Mouse (Mus musculus) c-Kit-positive CD71-negative TER-119-negative erythroid progenitor cells, embryonic 14.5 days (primary cell): ENCODE results near the gene Nbeal2.
A peak's percentile ranks its signal among the peaks of the same experiment; 100 is the strongest.
"Not testable (repeated sequence)": the region's sequence is repeated elsewhere in the genome, so short reads cannot be mapped to it uniquely, and the experiment has no call there.

Source experiments
- DNase-seq: peaks from one replicate; pipeline ENCODE4 v3.0.0-alpha.2; 2013; ENCODE audit warnings: low read depth

The Nbeal2 gene

DNA sequence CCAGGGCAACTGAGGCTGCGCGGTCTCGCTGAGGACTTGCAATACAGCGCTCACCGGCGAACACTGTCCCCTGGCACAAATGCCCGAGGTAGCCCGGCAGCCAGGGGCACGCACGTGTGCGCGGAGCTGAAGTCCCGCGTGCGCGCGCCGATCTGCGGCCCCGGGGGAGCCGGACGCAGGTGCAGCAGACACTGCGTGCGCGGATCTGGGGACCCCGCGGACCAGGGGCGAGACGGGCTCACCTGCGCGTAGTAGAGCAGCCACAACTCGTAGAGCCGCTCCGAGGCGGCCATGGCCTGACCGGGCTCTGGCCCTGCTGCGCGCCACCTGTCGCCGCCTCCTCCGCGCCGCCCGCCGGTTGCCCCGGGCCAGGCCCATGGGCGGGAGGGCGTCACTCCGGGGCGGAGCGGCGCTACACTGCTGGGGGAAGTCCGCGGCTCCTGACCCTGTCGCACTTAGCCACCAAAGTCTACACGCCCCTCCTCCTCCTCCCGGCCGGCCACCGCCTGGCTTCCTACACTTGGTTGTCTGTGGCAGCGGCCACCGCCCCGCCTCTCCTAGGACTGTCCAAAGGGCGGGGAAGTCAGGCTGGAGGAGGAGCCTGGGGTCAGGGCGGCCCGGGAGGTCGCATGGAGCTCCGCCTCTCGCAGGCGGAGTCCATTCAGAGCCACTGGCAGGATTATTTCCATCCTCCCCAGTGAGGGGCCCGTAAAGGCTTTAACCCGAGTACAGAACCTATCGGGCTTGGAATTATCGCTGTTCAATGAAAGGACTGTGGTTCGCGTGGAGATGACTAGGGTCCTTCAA, at the start of gene Nbeal2:
Nbeal2 (minus strand) TSS at position 507 of the 807 bp plus-strand sequence.
- peak; percentile 90 for DNase-seq

DNA sequence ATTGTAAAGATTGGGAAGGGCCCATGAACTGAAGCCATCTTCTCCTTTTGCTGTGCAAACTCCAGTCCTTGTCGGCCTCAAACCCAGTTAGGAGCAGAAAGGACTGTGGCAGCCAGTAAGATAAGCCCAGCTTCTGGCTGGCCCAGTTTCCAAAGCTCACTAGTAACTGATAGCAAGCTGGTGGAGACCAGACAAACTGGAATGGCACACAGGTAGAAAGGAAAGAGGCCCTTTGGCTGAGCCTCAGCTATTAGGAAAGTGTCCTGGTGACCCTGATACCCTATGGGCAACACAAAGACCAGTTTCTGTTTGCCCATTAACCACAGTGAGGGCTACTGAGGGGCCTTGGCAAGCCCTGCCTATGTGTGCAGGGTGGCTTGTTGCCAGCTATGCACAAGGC, 48.9 kb upstream of the Nbeal2 start:
- DNase-seq, result no peak

DNA sequence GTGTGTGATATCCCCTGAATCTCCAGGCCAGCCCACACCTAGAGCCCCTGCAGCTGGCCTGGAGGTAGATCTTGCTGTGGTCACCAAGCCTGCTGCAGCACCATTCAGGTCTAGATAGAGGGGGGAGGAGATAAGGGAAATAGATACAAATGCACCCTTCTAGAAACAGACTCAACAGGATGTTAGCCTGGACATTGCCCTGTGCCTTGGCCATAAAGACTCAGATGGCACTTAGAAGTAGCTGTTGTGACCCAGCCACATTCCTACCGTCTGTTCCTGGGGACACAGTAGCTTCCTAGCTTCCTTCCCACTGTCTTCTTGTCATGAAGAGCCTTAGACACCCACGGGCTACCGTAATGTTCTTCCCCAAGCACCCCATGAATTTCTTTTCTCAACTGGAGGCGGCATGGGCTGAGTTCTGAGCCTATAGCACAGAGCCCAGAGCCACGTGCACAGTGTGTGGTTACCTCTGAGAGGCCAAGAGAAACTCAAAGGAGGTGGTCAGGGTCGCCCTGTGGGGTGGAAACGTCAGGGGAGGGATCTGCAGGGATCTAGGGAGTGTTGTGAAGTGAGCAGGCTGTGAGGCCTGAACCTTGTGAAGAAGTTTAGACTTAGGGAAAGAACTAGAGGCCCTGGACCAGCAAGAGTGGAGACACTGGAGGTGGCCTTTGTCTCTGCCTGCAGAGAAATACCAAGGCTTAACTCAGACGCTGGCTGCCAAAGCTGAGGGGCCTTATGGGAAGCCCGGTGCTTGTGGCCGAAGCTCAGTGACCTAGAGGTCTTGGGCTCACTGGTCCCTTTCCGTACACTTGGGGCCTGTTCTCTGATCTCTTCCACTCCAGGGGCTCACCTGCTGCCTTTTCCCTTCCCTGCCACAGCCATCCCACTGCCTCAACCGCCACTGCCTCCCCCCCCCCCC, 47.4 kb upstream of the Nbeal2 start:
- no peak for DNase-seq

DNA sequence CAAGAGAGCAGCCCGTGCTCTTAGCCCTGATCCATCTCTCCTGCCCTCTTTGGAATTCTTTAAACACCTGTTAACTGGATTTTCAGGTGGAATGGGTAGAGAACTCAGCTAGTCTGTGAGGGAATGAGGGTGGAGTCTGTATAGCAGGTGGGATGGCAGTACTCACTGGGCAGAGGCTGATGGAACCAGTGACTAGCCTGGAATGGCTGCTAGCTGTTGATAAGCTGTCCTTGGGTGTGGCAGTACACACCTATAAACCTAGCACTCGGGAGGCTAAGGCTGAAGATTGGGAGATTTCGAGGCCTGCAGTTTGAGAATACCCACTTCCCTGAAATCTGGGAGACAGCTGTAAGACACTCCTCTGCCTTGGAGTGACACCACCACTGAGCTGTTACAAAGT, 45.6 kb upstream of the Nbeal2 start:
- DNase-seq, result no peak

DNA sequence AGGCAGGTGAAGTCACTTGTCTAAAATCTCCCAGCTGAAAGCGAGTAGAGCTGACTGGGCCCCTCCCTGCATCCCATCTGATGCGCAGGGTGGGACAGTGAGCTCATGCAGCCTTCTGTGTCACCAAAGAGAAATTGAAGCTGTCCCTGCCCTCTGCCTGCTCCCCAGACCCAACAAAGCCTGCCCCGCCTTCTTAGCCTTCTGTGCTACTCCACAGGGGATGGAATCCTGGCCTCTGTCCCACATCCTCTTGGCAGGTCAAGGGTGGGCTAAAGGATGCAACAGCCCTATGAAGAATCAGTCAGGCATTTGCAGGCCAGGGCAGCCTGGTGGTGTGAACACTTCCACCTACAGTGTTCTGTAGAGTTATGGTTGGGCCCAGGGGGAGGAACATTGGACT, 43.5 kb upstream of the Nbeal2 start:
- DNase-seq, result no peak

DNA sequence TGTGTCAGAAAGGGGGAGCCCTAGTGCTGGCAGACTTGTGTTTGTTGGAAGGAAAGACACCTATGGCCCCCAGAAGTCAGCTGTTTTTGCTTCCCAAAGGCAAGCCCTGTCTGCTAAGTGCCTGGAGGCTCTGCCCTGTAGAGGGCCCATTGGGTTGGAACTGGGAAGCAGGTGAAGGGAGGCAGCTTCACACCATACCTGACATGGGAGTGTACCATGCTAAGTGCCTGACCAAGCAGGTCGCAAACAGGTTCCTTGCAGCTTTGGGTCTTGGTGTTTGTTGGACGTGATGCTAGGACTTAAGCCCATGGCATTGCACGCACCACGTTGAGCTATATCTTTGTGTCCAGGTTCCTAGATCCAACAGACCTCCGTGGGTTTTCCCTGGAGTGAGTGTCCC, 42.5 kb upstream of the Nbeal2 start:
- DNase-seq, result no peak

DNA sequence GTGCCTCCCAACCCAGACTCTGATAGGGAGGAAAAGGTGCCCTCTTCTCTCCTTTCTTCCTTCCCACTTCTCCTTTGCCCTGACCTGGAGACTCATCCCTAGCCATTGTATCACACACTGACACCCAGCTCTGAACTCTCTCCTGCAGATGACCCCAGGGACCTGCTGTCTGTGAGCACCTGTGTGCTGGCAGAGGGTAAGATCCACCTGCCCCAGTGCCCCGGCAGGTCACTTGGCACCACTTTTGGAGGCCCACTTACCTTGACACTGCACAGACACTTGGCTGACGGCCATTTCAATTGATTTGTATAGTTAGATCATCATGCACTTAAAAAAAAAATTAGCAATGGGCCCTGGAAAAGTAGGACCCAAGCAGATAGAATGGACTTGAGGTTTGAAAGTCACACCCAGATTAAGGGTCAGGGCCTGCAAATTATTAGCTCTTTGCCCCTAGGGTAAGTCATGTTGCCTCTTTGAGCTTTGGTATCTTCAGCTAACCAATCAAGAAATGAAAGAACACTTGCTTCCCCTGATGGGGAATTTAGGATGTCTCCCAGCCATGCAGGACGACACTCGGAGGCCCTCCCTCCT, 41.3 kb upstream of the Nbeal2 start:
- DNase-seq, result no peak

DNA sequence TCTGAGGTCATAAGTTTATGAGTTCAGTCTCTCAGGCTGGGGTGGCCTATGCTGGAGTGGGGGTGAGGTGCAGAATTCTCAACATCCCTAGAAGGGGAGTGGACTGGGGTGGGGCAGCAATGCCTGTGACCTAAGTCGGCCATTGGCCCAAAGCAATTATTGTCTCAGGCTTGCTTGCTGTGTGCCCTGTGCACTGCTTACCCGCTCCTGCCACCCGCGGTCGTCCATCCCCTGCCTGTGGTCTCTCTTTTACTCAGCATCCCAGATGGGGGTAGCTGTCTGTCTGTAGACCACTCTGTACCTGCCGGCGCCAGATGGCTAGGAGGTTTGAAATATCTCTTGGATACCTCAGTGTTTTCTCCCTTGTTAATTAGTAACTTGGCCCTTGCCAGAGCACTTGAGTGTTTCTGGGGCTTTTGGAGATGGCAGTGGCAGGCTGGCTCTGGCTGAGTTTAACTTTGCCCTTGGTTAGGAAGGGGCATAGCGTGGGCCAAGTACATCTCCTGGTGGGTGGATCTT, 35.4 kb upstream of the Nbeal2 start:
- no peak for DNase-seq

DNA sequence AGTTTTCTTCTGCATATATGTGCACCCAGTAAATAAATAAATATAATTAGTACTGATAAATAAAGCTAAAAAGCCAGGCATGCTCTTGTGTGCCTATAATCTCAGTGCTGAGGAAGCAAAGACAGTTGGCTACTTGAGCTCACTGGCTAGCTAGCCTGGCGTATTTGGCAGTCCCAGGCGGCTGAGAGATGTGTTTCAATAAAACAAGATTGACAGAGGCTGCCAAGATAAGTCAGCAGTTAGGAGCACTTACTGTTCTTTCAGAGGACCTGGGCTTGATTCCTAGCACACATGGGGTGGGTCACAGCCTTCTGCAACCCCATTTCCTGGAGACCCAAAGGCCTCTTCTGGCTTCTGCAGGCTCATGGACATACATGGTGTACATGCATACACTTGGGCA, 33.9 kb upstream of the Nbeal2 start:
- no peak for DNase-seq

DNA sequence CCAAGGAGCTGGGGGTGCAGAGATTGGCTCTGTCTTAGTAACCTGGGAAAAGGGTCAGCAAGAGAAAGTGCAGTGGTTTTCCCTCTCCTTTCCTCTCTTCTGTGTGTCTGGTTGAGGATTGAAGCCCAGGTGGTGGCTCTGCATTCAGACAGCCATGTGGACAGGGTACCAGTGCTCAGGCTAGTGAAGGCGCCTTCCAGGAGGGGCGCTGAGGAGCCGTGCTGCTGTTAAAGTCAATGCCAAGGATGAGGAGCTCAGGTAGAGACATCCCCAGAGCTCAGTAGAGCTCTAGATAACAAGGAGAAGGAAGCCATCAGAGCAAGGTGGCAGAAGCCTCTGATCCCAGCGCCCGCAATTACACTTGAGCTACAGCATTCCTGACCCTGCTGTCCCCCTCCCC, 33.1 kb upstream of the Nbeal2 start:
- no peak for DNase-seq

DNA sequence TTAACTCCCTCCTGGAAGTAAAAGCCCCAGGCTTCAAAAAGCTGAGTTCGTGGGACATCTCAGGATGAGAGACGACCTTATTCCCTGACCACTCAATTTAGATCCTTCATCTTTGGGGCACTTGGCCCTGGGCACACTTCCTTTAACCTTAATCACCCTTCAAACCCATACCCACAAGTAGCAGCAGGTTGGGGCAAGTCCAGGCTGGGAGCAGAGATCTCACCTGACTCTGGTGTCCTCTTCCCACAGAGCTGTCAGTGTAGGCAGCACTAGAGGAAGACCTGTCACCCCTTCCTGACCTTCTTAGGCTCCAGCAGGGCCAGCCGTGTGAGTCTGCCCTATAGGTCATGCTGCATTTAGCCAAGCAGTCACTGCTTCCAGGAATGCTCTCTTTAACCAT, 32.5 kb upstream of the Nbeal2 start:
- no peak for DNase-seq

DNA sequence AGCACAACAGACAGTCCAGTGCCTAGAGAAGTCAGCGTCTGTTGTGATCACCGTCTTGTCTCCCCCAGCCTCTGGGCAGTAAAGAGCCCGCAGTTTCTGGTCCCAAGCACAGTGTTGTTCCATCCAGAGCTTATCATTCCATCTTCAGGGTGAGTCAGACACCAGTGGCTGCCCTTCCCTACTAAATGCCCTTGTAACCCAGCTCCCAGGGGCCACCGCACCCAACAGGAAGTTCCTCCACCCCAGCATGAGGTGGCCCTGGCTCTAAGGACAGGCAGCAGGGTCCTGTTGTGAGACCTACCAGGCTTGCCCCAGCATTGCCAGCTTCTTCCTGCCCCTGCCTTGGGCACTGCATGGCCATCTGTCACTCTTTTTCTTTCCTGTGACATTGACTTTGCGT, 31.6 kb upstream of the Nbeal2 start:
- DNase-seq, result peak; percentile 44

DNA sequence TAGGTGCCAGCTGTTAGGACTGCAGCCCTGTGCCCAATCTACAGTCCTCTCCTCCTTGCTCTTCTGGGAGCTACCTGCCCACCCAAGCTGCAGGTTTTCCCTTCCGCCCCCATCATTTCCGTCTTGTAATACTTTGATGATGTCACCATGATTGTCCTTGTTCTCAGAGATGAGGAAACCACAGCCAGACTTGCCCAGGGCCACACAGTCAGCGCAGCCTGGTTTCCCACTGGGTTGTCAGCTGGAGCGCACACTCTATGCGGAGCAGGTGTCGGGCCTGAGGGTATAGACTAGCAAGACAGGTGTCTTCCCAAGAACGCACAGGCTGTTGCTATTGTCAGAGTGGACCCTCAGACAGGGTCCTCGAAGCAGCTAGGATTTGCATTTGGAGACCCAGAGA, 31.2 kb upstream of the Nbeal2 start:
- DNase-seq, result no peak

DNA sequence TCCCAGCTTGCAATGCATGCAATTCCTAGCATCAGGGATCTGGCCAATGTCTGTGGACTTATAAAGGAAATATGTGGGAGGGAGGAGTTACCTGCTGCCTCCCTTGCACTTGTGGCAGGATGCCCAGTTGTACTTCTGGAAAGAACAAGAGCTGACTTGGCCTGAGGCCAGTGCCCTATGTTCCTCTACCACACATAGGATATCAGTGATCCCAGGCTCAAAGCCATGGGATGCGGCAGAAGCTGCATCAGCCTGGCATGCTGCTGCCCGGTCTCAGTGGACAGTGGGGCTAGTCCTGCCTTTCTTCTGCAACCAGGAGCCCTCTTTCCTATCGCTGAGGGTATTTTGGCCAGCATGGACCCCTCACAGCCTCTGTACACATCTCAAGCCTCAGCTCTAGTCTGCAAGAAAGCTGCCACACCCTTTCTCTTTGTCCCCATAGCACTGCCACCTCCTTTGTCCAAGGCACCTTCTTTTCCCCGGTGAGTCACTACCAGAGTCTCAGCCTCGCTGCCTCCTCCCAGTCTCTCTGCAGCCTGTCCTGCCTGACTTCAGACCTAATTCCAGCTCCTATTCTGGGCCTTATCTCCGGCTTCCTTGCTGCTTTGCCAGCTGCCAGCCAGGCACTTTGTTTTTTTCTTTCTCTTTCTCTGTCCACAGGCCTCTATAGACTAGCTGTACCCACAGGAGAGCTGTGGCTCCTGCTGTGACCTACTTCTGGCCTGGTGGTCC, 30.3 kb upstream of the Nbeal2 start:
- DNase-seq, result no peak

DNA sequence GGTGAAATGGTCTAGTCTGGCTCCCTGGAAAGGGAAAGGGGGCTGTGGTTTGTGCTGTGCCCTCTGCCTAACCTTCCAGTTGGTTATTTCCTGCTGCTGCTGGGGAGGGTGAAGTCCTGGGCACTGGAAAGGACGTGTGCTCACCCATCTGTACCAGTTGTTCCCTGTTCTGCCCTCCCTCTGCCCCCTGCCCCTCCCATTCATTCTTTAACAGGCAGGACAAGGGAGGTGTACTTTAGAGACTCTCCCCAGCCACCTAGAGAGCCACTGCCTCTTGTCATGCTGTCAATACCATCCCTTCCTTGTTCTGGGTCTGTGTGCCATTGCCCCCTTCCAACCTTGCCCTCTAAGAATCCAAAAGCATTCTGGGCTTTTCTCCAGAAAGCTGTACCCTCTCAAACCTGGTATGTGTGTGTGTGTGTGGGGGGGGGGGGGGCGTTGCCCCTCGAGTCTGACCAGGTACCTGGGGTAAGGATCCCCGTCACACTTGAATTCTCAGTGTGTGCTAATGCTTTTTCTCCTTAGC, 29.7 kb upstream of the Nbeal2 start:
- DNase-seq, result no peak

DNA sequence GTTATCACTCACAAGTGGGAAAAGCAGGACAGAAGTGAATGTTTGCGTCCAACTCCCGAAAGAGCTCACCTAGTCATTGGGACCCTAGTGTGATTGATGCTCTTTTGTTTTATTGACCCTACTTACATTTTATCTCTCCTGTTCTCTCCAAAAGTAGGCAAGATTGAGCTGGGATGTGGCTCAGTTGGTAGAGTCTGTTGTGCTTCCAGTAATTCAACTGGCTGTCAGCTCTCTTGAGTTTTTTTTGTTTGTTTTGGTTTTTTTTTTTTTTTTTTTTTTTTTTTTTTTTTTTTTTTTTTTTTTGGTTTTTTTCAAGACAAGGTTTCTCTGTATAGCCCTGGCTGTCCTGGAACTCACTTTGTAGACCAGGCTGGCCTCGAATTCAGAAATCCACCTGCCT, 28.7 kb upstream of the Nbeal2 start:
- DNase-seq, result not testable (repeated sequence)

DNA sequence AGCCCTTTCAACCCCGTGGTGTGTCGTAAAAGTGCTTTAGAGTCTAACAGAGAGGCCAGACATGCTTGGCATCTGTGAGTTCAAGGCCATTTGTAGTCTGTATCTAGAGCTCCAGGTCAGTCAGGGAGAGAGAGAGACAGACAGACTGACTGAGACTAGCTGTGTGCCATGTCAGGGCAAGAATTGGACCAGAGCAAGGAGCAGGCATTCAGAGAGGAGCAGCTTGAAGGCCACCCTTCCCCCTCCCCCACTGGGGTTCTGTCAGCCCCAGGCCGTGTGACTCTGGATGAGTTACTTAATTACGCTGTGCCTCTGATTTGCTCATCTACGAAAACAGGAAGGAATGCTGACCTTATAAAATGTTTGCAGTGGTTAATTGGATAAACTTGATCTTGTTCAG, 28.3 kb upstream of the Nbeal2 start:
- DNase-seq, result no peak

DNA sequence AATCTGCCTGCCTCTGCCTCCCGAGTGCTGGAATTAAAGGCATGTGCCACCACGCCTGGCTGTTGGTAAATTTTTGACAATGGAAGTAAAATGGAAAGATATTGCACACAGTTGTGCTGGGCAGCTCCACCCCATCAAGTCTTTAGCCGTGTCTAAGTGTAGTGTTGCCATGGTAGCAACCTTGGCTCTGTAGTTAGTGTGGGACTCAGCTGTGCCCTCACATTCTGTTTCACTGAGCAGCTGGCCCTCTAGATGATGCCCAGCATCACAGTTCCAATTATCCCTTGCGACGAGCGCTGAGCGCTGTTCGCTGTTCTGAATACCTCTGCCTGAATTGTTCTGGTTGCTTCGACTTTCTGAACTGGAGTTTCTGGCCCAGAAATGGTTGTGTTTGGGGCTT, 27.9 kb upstream of the Nbeal2 start:
- DNase-seq, result no peak

DNA sequence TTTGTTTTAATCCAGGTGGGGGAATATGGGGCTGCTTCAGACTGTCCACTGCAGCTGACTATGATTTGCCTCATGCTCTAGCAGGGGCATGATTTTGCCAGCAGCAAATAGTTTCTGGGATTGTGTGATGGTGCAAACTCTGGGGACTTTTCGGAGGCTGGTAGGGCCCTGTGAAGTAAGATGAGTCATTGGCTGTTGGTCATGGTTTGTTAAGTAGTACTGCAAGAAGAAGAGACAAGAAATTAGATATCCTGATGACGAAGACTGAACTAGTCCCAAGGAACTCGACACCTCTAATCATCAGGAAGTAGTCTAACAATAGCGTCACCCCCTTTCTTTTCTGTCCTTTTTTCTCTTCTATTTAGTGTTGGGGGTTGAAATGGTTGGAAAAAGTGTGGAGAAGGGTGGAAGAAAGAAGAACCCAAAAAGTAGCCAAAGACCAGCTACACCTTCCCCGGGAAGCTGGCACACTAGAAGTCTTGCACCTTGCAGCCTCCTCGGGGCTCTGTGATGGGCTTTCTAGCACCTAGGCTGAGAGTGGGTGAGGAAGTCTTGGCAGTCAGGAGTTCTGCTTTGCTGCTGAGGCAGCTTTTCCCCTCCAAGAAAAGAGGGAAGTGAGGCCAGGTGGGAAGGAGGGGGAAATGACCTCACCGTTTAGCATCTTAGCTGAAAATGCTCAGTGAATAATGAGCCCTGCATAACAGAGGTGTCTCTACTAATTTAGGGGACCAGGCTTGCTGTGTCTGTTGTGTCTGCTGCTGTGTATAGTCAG, 27.0 kb upstream of the Nbeal2 start:
- no peak for DNase-seq

DNA sequence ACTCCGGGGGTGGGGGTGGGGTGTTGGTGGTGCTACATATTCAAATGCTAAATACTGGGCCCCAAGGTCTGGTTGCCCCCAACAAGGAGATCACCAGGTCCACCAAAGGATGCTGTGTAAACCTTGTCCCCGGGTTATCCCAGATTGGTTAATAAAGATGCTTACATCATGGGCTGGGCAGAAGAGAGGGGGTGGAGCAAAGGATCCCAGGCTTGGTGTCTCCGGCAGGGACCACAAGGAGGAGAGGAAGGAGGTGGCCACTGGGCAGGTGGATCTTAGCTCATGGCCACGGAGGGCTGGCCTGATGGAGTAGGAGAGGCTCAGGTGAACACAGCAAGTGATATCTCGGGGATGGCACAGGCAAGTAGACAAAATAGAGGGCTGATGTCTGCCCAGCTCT, 24.9 kb upstream of the Nbeal2 start:
- no peak for DNase-seq

DNA sequence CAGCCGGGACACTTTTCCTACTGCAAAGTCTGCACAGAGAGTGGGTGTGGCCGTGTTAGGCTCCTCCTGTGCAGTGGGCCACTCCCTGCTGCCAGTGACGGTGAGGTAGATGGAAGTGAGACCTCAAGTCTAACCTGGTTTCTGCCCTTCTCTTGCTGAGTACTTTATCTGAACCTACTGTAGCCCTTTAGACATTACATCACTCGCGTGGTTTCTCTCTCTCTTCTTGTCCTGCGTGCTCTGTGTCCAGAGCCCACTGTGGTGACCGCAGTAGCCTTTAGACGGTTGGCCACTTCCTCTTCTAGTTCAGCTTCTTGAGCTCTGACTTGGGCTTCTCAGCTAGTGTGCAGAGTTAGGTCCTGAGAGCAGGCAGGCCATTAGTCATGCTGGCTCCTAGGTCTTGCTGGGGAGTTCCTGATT, 22.5 kb upstream of the Nbeal2 start:
- DNase-seq, result peak; percentile 72
